Mouse (Mus musculus): ENCODE measurements around the gene Pth1r. TPM values are rescaled to one million over a fixed set of nuclear protein-coding genes. Genes with fewer than 3 reads are reported as not detected.

Gene Pth1r
- 6.3 and 7.0 TPM in 2 replicates for polyA plus RNA-seq (2015; fragmentation: Nextera tagmentation; extraction: Ambion mirVana)

DNA sequence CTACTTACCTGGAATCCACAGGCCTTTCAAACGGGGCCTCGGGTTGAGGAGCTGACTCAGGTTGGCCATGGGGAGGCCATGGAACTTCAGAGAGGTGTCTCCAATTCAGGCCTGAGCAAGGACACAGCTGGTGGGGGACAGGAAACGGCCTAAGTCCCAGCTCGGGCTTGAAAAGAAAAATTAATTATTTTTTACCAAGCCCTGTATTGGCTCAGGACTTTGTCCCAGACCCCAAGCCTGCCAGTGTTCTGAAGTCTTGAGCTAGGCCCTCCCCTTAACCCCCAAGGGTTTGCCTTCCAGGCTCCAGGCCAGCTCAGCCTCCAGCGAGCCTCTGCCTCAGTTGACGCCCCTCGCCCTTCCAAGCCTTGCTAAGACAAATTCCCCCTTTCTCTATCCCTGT, at the start of gene Pth1r:
TSS of gene Pth1r (minus strand) at position 185 of the 400 bp plus-strand sequence.
- no peak within 1 kb of the TSS for H3K4me3 ChIP-seq
- H3K4me2 ChIP-seq (replicated peaks), result no peak within 1 kb of the TSS
- H3K27me3 ChIP-seq, result peaks cover 13% of the 10 kb centered on the region
- H3K36me3 ChIP-seq, result no peaks in the 10 kb centered on the region
- ATAC-seq (replicated peaks), result no peak
- H3K4me1 ChIP-seq, result peaks cover 15% of the 10 kb centered on the region
- no peak within 1 kb of the TSS for H3K9ac ChIP-seq (replicated peaks)
- WGBS, result 59% methylated on average over 7 of the region's 7 CpGs
- H3K27ac ChIP-seq (replicated peaks), result no peak within 1 kb of the TSS
- H3K9me3 ChIP-seq, result no peaks in the 10 kb centered on the region

DNA sequence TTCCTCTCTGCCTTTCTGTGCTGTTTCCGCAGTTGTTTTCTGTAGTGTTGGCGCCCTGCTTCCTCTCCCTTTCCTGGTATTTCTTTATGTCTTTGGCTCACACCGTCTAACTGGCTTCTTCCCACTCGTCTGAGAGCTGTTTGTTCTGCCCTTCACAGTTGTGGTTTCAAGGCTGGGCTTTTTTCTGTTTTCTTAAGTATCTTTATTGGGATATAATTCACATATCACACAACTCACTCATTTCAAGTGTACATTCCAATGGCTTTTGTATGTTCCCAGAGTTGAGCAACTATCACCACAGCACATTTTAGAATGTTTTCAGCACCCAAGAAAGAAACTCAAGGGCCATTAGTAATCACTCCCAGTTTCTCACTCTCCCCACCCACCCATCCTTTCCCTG, 43.5 kb upstream of the Pth1r start:
- H3K27ac ChIP-seq (replicated peaks), result no peak overlapping the region
- H3K4me3 ChIP-seq, result no peak overlapping the region
- 77% methylated on average over 4 of the region's 4 CpGs for WGBS
- ATAC-seq (replicated peaks), result no peak
- H3K4me2 ChIP-seq (replicated peaks), result no peak overlapping the region
- H3K27me3 ChIP-seq, result no peaks in the 10 kb centered on the region
- H3K4me1 ChIP-seq, result no peaks in the 10 kb centered on the region
- no peaks in the 10 kb centered on the region for H3K36me3 ChIP-seq
- H3K9ac ChIP-seq (replicated peaks), result no peak overlapping the region
- no peaks in the 10 kb centered on the region for H3K9me3 ChIP-seq

DNA sequence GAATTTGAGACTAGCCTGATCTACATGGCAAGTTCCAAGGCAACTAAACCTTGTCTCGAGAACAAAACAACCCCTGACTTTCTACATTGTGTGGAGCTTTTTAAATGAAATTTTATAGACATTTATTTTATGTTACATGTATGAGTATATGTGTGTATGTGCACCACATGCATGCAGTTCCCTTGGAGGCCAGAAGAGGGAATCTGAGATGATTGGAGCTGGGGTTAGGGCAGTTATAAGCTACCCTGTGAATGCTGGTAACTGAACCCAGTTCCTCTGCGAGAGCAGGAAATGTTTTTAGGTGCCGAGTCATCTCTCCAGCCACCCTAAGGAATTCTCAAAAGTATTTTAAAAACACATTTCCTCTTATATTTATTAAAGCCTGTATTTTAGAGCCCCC, 41.2 kb upstream of the Pth1r start:
- no peak overlapping the region for H3K27ac ChIP-seq (replicated peaks)
- H3K4me3 ChIP-seq, result no peak overlapping the region
- H3K9ac ChIP-seq (replicated peaks), result no peak overlapping the region
- H3K36me3 ChIP-seq, result no peaks in the 10 kb centered on the region
- H3K27me3 ChIP-seq, result no peaks in the 10 kb centered on the region
- no peak overlapping the region for H3K4me2 ChIP-seq (replicated peaks)
- H3K4me1 ChIP-seq, result no peaks in the 10 kb centered on the region
- ATAC-seq (replicated peaks), result no peak
- 93% methylated on average over 3 of the region's 3 CpGs for WGBS
- H3K9me3 ChIP-seq, result no peaks in the 10 kb centered on the region

DNA sequence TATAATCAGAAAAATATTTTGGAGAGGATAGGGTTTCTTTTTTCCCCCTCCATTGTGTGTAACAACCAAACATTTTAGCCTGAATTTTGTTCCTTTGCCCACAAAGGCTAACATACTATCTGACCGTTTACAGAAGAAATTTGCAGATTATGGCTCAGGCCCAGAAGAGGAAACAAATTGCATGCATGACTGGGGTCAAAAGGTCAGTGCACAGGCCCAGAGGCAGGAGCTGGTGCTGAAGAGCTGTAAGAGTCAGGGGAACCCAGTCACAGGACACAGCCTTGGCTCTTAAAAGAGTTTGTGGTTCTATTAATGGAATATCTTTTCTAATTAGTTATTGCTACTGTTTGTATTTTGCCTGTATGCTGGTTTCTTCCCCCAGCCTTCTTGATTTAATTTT, 36.7 kb upstream of the Pth1r start:
- Histone ChIP-seq H3K4me1 (peaks cover 14% of the 10 kb centered on the region), H3K4me2 (replicated peaks) (no peak overlapping the region), H3K27ac (replicated peaks) (no peak overlapping the region), H3K36me3 (no peaks in the 10 kb centered on the region), H3K27me3 (0 out of 2 replicates have a peak, but pooled peaks cover 4% of the 10 kb centered on the region), H3K9me3 (no peaks in the 10 kb centered on the region), H3K9ac (replicated peaks) (no peak overlapping the region), H3K4me3 (no peak overlapping the region)
- ATAC-seq (replicated peaks), result no peak
- 62% methylated on average over 1 of the region's 1 CpGs for WGBS

DNA sequence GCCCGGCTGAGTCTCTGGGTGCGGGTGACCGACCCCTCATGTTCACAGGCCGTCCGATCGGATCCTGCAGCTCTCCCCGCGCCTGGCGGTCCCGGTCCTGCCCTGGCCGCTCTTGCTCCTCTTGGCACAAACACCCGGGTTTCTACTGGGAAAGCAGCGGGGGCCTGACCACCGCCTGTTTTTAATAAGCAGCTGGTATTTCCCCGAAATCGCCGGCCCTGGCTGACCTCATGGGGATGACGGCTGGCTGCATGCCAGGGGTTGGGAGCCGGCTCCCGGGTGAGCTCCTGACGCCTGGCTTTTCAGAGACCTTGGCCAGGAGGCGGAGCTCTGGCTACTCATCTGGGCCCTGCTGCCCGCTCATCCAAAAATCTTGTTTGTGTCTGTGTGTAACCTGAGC, 34.8 kb upstream of the Pth1r start:
- ATAC-seq (replicated peaks), result peak; percentile 76; the same call in 1 of the 2 replicates
- under 1% methylated on average over 23 of the region's 23 CpGs for WGBS
- H3K9ac ChIP-seq (replicated peaks), result peak overlapping the region; percentile 56
- H3K4me1 ChIP-seq, result peaks cover 14% of the 10 kb centered on the region
- 0 out of 2 replicates have a peak, but pooled peaks cover 4% of the 10 kb centered on the region for H3K27me3 ChIP-seq
- no peaks in the 10 kb centered on the region for H3K36me3 ChIP-seq
- peak overlapping the region; percentile 58 for H3K4me3 ChIP-seq
- peak overlapping the region; percentile 91 for H3K4me2 ChIP-seq (replicated peaks)
- no peaks in the 10 kb centered on the region for H3K9me3 ChIP-seq
- H3K27ac ChIP-seq (replicated peaks), result peak overlapping the region; percentile 79

DNA sequence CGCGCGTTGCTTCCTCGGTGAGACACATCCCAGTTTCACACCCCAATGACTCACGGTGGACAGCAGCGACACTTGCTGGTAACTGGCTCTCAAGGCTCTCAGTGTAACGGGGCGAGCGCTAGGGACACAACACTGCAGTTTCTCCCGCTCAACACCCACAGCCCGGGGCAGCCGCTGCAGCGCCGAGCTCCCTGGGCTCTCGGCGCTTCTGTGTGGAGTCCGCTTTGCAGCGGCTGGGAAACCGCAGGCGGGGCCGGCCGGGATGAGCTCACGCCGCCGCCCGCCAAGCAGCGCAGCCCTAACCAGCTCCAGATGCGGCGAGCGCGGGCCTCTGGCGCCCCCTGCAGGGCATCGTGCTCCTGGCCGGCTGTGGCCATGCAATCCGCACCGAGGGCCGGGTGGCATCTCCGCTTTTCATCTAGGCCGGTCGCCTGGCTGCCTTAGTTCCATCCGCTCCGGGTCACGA, 34.3 kb upstream of the Pth1r start:
- Histone ChIP-seq H3K36me3 (no peaks in the 10 kb centered on the region), H3K4me1 (peaks cover 14% of the 10 kb centered on the region), H3K9ac (replicated peaks) (peak overlapping the region; percentile 56), H3K9me3 (no peaks in the 10 kb centered on the region), H3K4me3 (peak overlapping the region; percentile 58), H3K4me2 (replicated peaks) (peak overlapping the region; percentile 91), H3K27ac (replicated peaks) (peak overlapping the region; percentile 79), H3K27me3 (0 out of 2 replicates have a peak, but pooled peaks cover 4% of the 10 kb centered on the region)
- ATAC-seq (replicated peaks), result peak; percentile 96
- under 1% methylated on average over 43 of the region's 43 CpGs for WGBS

DNA sequence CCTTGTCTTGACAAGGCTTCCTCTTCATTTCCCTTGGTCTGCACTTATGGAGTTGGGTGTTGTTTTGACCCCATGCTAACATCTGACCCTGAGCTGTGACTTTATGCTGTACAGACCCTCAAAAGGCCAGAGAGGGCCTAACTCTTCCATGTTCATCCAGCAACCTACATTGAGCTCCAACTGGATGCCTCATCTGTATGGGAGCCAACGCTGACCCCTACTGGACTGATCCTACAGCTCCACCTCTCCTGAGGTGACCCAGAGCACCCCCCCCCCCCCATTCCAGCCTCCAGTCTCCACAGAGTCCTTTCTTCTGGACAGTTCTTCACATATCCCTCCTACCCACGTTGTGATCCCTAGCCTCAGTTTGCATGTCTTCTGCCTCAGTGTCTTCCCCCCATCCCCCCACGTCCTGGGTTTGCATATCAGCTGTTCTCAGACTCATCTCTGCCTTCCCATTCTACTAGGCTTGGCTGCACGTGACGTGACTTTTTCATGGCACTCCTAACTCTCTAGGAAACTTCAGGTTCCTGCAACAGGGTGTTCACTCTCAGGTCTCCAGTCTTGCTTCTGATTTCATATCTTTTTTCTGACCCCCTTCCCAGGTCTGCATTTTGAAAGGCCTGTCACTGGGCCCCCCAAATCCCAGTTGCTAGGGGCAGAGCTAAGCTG, 32.4 kb upstream of the Pth1r start:
- ATAC-seq (replicated peaks), result no peak
- H3K9ac ChIP-seq (replicated peaks), result no peak overlapping the region

DNA sequence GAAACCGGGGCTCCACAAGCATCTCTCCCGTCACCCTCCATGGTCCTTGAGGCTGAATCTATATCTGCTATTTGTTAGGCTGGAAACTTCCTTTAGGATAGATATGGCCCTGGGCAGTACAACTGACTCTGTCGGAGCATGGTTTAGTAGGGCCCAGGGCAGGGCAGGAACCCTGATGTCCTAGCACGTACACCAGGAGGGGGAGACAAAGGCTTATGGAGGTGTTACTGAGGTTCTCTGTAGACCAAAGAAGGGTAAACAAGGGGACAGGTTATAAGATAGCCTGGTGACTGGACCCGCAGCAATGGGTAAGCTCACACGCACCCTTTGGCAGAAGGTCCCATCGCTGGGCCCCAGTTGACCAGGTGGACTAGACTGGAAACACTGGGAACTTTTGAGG, 31.6 kb upstream of the Pth1r start:
- 87% methylated on average over 7 of the region's 7 CpGs for WGBS
- Histone ChIP-seq H3K27me3 (0 out of 2 replicates have a peak, but pooled peaks cover 4% of the 10 kb centered on the region), H3K4me1 (peaks cover 14% of the 10 kb centered on the region), H3K9ac (replicated peaks) (no peak overlapping the region), H3K9me3 (no peaks in the 10 kb centered on the region), H3K36me3 (no peaks in the 10 kb centered on the region), H3K4me2 (replicated peaks) (no peak overlapping the region), H3K27ac (replicated peaks) (no peak overlapping the region), H3K4me3 (no peak overlapping the region)
- ATAC-seq (replicated peaks), result no peak

More for the DNA sequence above, 32.4 kb upstream of the Pth1r start:
- H3K4me2 ChIP-seq (replicated peaks), result no peak overlapping the region
- no peak overlapping the region for H3K4me3 ChIP-seq
- H3K9me3 ChIP-seq, result no peaks in the 10 kb centered on the region
- 0 out of 2 replicates have a peak, but pooled peaks cover 4% of the 10 kb centered on the region for H3K27me3 ChIP-seq
- WGBS, result 59% methylated on average over 5 of the region's 5 CpGs
- H3K36me3 ChIP-seq, result no peaks in the 10 kb centered on the region
- H3K27ac ChIP-seq (replicated peaks), result no peak overlapping the region
- peaks cover 14% of the 10 kb centered on the region for H3K4me1 ChIP-seq

DNA sequence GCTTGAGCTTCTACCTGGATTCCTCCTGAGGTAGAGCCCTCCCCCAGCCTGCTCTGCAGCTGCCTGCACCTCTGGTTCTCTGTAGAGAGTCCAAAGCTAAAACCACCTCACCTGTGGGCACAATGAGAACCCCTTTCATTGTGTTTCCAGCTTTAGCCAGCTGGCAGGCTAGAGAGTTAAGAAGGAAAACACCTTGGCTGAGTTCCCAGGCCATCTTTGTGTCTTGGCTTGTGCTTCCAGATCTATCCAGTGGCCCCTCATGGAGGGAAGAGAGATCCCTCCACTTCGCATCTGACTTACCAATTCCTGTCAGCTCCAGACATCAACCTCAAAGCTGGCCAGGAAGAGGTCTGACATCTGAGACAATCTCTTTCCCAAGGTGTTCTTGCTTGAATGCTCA, 31.2 kb upstream of the Pth1r start:
- Histone ChIP-seq H3K4me1 (peaks cover 14% of the 10 kb centered on the region), H3K9me3 (no peaks in the 10 kb centered on the region), H3K4me3 (no peak overlapping the region), H3K27ac (replicated peaks) (no peak overlapping the region), H3K9ac (replicated peaks) (no peak overlapping the region), H3K36me3 (no peaks in the 10 kb centered on the region), H3K4me2 (replicated peaks) (no peak overlapping the region), H3K27me3 (0 out of 2 replicates have a peak, but pooled peaks cover 4% of the 10 kb centered on the region)
- WGBS, result 80% methylated on average over 1 of the region's 1 CpGs
- no peak for ATAC-seq (replicated peaks)

DNA sequence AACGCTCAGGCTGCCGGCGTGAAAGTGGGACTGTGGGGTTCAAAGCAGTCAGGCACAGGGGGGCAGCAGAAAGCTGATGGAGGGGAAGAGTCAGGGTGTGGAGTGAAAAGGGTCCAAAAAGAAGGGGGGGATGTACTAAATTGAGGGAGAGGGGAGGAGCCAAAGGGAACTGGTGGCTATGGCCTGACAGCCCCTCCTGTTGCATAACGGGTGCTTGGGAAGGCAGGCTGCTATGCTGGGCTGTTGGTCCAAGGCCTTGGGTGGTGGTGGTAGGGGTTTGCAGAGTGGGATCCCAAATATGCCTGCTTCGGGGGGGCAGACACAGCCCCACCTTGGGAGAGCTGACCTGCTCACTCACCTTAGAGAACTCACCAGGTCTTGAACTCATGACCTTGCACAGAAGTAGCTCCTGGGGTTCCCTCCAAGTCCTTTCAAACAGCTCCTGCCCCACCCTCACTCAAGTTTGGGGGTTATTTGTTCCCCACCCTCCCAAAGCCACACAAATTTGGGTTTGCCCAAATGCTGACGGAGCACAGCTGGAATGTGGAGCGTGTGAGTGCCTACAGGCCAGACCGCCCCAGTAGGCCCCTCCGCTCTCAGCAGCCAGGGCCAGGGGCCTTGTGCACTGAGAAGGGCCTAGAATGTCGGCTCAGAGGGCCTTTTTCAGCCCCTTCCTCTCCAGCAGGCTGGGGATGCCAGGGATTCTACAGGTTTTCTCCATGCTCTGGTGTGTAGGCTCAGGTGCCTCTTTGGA, 28.5 kb upstream of the Pth1r start:
- H3K4me1 ChIP-seq, result 0 out of 2 replicates have a peak, but pooled peaks cover under 1% of the 10 kb centered on the region
- no peaks in the 10 kb centered on the region for H3K36me3 ChIP-seq
- H3K9me3 ChIP-seq, result no peaks in the 10 kb centered on the region
- no peak for ATAC-seq (replicated peaks)
- 0 out of 2 replicates have a peak, but pooled peaks cover 2% of the 10 kb centered on the region for H3K27me3 ChIP-seq
- WGBS, result 82% methylated on average over 10 of the region's 10 CpGs
- no peak overlapping the region for H3K4me2 ChIP-seq (replicated peaks)
- H3K27ac ChIP-seq (replicated peaks), result no peak overlapping the region
- no peak overlapping the region for H3K4me3 ChIP-seq
- H3K9ac ChIP-seq (replicated peaks), result no peak overlapping the region

DNA sequence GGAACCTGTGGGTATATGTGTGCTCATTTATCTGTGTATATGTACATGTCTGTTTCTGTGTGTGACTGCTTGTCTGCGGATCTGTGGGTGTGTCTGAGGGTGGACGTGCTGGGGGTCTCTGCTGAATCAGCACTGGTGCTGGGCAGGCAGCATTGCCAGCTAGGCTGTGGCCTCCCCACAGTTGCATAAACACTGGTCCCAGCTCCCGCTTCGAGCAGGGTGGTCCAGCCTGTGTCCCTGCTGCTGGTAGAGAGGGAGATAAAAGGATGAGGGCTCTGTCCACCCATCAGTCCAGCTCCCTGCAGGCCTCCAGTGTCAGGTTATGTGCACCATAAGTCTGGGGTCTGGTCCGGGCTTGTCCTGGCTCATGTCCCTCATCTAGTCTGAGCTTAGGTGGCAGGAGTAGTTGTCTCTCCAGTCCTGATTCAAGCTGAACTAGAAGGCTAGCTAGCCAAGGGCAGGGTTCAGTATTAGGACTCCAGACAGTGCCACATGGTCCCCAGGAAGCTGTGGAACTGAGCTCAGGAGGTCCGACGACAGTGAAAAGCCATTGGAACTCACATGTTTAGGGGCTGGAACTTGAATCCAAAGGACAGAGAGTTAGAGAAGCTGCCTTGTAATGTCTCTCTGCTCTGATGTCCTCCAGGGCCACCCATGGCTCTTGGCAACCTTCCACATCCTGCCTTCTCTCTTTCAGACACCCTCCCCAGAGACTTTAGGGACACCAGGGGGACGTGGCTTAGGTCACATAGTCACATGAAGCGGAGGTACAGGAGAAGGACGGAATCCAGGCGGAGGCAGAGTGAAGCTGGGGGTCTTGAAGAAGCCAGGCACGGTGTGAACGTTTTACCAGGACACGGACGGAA, 27.7 kb upstream of the Pth1r start:
- no peak for ATAC-seq (replicated peaks)
- WGBS, result 86% methylated on average over 15 of the region's 15 CpGs
- H3K27ac ChIP-seq (replicated peaks), result no peak overlapping the region
- no peaks in the 10 kb centered on the region for H3K36me3 ChIP-seq
- H3K9me3 ChIP-seq, result no peaks in the 10 kb centered on the region
- H3K9ac ChIP-seq (replicated peaks), result no peak overlapping the region
- no peaks in the 10 kb centered on the region for H3K4me1 ChIP-seq
- H3K4me2 ChIP-seq (replicated peaks), result no peak overlapping the region
- no peaks in the 10 kb centered on the region for H3K27me3 ChIP-seq
- no peak overlapping the region for H3K4me3 ChIP-seq

All from forebrain, embryonic 15.5 days (tissue).